Mouse (Mus musculus) liver, postnatal 0 days (tissue): ENCODE data around the gene Gtpbp3. TPM values are rescaled to one million over a fixed set of nuclear protein-coding genes. Genes with fewer than 3 reads are reported as not detected.
"Not testable (repeated sequence)": the region's sequence is repeated elsewhere in the genome, so short reads cannot be mapped to it uniquely, and the experiment has no call there.

ENCODE experiments used
- ATAC-seq: fragments of 200-750 bp; cut with Nextera tagmentation; 2 replicates; pipeline ENCODE4 v1.8.0; 2017; ENCODE audit warnings: mild to moderate bottlenecking, moderate library complexity
- DNase-seq: peaks from one replicate; pipeline ENCODE4 v3.0.0-alpha.2; 2016
- H3K27ac ChIP-seq: fragments of 300-500 bp; sonication (generic); 2 replicates; pipeline ENCODE4 v1.5.1; 2014; ENCODE audit warnings: antibody characterized with exemption, moderate library complexity, mild to moderate bottlenecking, low read depth
- H3K27me3 ChIP-seq: fragments of 300-500 bp; sonication (generic); 2 replicates; pipeline ENCODE4 v1.6.1; 2014; ENCODE audit warnings: low read length, control low read depth, mixed read lengths; ENCODE audit not compliant: insufficient read depth
- H3K36me3 ChIP-seq: fragments of 300-500 bp; sonication (generic); replicated peaks from 2 replicates; pipeline ENCODE4 v1.6.1; 2014; ENCODE audit warnings: mild to moderate bottlenecking, control low read depth, low read length, moderate library complexity, mixed read lengths; ENCODE audit not compliant: insufficient read depth
- H3K4me1 ChIP-seq: fragments of 300-500 bp; sonication (generic); 2 replicates; pipeline ENCODE4 v1.6.1; 2014; ENCODE audit warnings: antibody characterized with exemption, mild to moderate bottlenecking, control low read depth; ENCODE audit not compliant: insufficient read depth
- H3K4me2 ChIP-seq: fragments of 300-500 bp; sonication (generic); 2 replicates; pipeline ENCODE4 v1.6.1; 2014; ENCODE audit warnings: low read depth, mild to moderate bottlenecking, low read length, moderate library complexity, mixed read lengths
- H3K4me3 ChIP-seq: fragments of 300-500 bp; sonication (generic); 2 replicates; pipeline ENCODE4 v1.5.1; 2014; ENCODE audit warnings: low read depth, low read length
- H3K9ac ChIP-seq: fragments of 300-500 bp; sonication (generic); replicated peaks from 2 replicates; pipeline ENCODE4 v1.6.1; 2014; ENCODE audit warnings: mild to moderate bottlenecking, moderate library complexity
- H3K9me3 ChIP-seq: fragments of 300-500 bp; sonication (generic); 2 replicates; pipeline ENCODE4 v1.6.1; 2016; ENCODE audit warnings: mild to moderate bottlenecking, control low read depth, low read length, mixed read lengths
- CTCF ChIP-seq: sonication (generic); IDR thresholded peaks from 2 replicates; pipeline ENCODE4 v1.5.1; 2016; ENCODE audit warnings: antibody characterized with exemption, low read depth
- EP300 ChIP-seq: IDR thresholded peaks from 2 replicates; pipeline ENCODE4 v1.6.1; 2016; ENCODE audit warnings: antibody characterized with exemption, low read depth, mild to moderate bottlenecking
- WGBS: fragments of 180-500 bp; shearing (Covaris S2); extraction: QIAGEN DNeasy Blood & Tissue Kit; methylation state at CpG from one replicate; pipeline ENCODE4 v1.1.7; 2014; ENCODE audit not compliant: insufficient replicate concordance; 5-methylcytosine and 5-hydroxymethylcytosine counted together
- polyA plus RNA-seq: library from polyadenylated mRNA; unstranded; fragments of >200 nt; fragmentation: Nextera tagmentation; extraction: Ambion mirVana; gene quantifications from 2 replicates; pipeline ENCODE4 v1.2.1, GENCODE M21; 2015

Gene Gtpbp3
- polyA plus RNA-seq, 1 experiment from 2014 or later: 4.9 TPM

DNA sequence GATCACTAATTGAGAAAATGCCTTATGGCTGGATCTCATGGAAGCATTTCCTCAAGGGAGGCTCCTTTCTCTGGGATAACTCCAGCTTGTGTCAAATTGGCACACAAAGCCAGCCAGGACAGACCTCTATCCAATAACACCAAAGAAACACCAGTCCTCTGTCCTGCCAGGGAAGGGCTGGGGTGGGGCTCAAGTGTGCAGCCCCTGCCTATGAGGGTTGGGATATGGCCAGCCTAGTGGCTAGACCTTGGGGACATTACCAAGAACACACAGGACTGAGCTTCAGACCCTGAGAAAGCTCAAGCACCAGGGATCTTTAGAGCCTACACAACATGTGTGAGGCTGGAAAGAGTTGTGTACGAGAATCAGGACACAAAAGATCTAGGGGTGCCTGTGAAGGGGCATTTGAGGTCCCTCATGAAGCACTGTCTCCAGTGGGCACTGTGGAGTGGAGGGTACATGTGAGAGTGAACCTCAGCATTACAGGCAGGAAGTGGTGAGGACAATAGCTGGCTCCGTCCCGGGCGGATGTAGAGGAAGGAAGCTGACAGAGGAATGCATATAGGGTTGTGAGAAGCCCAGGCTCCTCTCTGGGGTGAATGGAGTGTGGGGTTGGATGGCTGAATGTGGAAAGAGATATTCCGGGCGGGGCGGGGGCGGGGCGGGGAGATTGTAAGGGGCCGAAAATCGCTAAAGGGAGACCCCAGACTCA is 40.6 kb downstream of the Gtpbp3 start:
- peaks cover 3% of the 10 kb centered on the region; the same call in 1 of the 2 replicates for H3K4me1 ChIP-seq
- no peaks in the 10 kb centered on the region for H3K9me3 ChIP-seq
- H3K27me3 ChIP-seq: peaks cover 11% of the 10 kb centered on the region
- no peaks in the 10 kb centered on the region for H3K36me3 ChIP-seq
- no peak overlapping the region for H3K4me2 ChIP-seq
- TF ChIP-seq CTCF (no peak), EP300 (no peak)
- no peak overlapping the region for H3K9ac ChIP-seq
- 31% methylated on average over 11 of the region's 11 CpGs for WGBS
- peak; percentile 38 for DNase-seq
- peak; percentile 63 for ATAC-seq
- no peak overlapping the region for H3K4me3 ChIP-seq
- H3K27ac ChIP-seq: peak overlapping the region; percentile 84

DNA sequence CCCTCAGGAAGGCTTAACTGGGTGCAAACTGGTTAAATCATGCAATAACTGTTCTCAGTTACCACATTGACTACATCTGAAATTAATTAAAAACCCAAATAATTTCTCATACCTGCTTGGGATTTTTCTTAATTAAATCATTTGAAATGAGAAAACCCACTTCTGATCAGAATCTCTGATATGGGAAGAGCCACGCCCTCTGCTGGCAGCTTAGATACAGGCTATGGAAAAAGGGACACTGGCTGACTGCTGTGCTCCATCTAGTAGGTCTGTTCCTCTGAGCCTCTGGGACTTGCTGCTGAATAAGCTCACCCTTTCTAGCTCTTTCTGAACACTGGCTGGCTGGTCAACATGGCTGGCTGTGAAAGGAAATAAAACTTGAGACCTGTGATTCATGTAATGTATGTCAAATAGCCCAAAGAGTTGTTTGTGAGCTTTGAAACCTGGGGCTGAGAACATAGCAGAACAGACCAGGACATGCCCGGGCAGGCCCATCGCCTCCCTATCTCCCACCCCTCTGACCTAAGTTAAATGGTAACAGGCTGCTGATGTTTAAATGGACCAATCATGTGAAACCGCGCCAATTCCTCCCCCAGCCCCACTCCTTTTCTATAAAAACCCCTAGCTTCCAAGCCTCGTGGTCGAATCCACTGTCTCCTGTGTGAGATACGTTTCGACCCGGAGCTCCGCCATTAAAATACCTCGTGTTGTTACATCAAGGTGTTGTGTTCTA is 43.0 kb downstream of the Gtpbp3 start:
- ATAC-seq, DNase-seq: not testable (repeated sequence)
- 62% methylated on average over 3 of the region's 12 CpGs for WGBS

DNA sequence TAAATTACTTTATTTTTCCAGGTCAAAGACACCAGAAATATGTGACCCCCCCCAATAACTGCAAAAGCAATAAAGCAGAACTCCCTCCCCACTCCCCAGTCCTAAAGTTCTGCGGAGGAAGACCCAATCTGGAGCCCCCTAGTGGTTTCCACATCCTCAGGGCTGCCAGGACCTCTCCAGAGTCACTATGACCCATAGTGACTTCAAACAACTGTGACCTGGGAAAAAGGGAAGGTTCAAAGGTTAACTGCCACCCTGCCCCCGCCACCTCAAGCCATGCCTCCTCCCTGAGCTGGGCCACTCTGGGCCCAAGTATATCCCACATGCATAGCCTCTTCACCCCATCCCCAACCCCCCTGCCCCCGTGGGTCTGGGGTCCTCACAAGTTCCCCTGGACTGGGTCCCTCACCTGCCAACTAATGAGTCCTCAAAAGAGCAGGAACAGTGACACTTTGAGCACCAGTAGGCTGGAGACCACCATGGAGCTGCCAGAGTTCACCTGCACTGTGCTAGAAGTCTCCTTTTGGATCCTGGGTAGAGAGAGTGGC is 46.4 kb downstream of the Gtpbp3 start:
- Histone ChIP-seq H3K27ac (no peak overlapping the region), H3K4me2 (no peak overlapping the region), H3K4me3 (no peak overlapping the region), H3K9ac (no peak overlapping the region), H3K9me3 (no peaks in the 10 kb centered on the region), H3K4me1 (peaks cover 30% of the 10 kb centered on the region), H3K27me3 (no peaks in the 10 kb centered on the region), H3K36me3 (no peaks in the 10 kb centered on the region)
- no peak for ATAC-seq
- 43% methylated on average over 3 of the region's 3 CpGs for WGBS
- TF ChIP-seq EP300 (no peak), CTCF (peak; percentile 31)
- no peak for DNase-seq

More for the DNA sequence above, 43.0 kb downstream of the Gtpbp3 start:
- H3K4me3 ChIP-seq, H3K27ac ChIP-seq, H3K4me2 ChIP-seq, H3K9me3 ChIP-seq, H3K36me3 ChIP-seq, H3K9ac ChIP-seq, H3K27me3 ChIP-seq: not testable (repeated sequence)
- TF ChIP-seq CTCF: peak; percentile 58
- H3K4me1 ChIP-seq: peaks cover 12% of the 10 kb centered on the region

DNA sequence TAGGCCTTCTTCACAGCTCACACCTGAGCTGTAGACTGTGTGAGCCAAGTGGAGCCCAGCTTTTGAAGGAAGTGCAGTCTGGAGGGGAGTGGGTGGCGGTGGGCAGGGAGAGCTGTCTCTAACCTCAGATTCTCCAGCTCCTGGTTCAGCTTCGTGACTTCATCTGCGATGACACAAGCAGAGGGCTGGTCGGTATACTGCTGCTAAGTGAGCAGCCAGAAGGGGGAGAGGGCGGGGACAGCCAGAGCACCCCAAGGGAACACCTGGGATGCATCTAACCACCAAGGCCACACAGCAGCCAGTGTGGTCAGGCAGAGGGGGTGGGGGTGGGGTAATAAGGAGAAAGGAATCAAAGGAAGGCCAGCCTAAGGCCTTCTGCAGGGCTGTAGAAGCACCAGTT is 47.8 kb downstream of the Gtpbp3 start:
- H3K4me1 ChIP-seq: peaks cover 30% of the 10 kb centered on the region
- ATAC-seq (no peak), DNase-seq (no peak)
- H3K4me3 ChIP-seq: peak overlapping the region; percentile 66
- no peaks in the 10 kb centered on the region for H3K27me3 ChIP-seq
- no peaks in the 10 kb centered on the region for H3K36me3 ChIP-seq
- peak overlapping the region; percentile 80 for H3K4me2 ChIP-seq
- no peaks in the 10 kb centered on the region for H3K9me3 ChIP-seq
- TF ChIP-seq EP300 (no peak), CTCF (0 out of 2 replicates have a peak, but pooled peaks have one; percentile 13)
- peak overlapping the region; percentile 83 for H3K9ac ChIP-seq
- 53% methylated on average over 5 of the region's 5 CpGs for WGBS
- no peak overlapping the region for H3K27ac ChIP-seq

DNA sequence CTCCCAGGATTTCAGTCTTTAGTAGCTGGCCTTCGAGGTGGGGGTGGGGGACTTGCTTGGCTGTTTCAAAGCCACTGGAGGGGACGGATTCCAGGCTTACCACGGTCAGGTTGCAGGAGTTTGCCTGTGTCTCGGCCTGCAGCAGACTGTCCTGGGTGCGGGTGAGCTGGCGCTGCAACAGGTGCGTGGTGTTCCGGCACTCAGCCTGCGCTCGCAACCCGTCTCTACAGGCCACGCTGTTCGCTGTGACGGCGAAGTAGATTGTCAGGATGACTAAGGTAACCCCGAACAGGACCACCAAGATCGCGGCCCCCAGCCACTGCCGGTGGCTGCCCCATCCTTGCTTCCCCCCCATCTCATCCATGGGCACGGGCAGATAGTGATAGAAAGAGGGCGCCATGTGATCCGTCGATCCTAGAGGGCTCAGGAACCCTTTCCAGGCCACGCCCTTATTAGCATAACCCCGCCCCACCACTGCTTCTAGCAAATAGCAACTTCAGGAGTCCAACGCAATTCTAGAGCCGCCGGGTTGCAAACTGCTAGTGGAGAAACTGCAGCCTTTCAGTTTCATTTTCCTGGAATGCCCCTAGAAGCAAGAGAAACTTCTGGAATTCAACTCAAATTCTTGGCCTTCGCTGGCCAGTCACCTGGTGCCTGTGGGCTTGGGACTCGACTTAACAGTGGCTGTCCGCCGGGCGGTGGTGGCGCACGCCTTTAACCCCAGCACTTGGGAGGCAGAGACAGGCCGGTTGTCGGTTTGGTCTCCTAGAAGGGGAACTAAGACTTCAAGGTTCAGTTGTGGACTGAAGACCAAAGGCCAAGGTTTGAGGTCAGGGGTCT is 49.3 kb downstream of the Gtpbp3 start, which contains the start of gene Bst2:
Gene Bst2, minus strand, starts transcription at position 429 of the 840 bp plus-strand sequence.
- peak; percentile 95 for DNase-seq
- Histone ChIP-seq H3K4me2 (peak within 1 kb of the TSS; percentile 80), H3K27ac (peak within 1 kb of the TSS; percentile 91), H3K9ac (peak within 1 kb of the TSS; percentile 83), H3K9me3 (no peaks in the 10 kb centered on the region), H3K27me3 (no peaks in the 10 kb centered on the region), H3K36me3 (no peaks in the 10 kb centered on the region), H3K4me3 (peak within 1 kb of the TSS; percentile 66), H3K4me1 (peaks cover 30% of the 10 kb centered on the region)
- TF ChIP-seq EP300 (peak; percentile 27; the same call in 1 of the 2 replicates), CTCF (peak; percentile 42)
- under 1% methylated on average over 37 of the region's 37 CpGs for WGBS
- peak; percentile 94 for ATAC-seq
